25 mouse cellular contexts compared by ENCODE assay signal in genomic region chr9:76134042-76134441, GRCm38 (mm10).
"Had no signal": no experiment of that assay in that cellular context is flagged by ENCODE, and none has a peak within 500 bp of the region (broad histone marks: within the 10 kb centered on the region; RNA-seq: fewer than 3 reads in every experiment).

No protein-coding gene starts in this region.

- H3K9ac ChIP-seq: heart, embryonic 12.5 days; hindbrain, embryonic 12.5 days; hindbrain, embryonic 14.5 days; intestine, embryonic 15.5 days; kidney, embryonic 15.5 days; limb, embryonic 13.5 days; liver, embryonic 12.5 days; liver, embryonic 14.5 days had no signal

- H3K9me3 ChIP-seq: heart, embryonic 10.5 days; heart, embryonic 12.5 days; hindbrain, embryonic 10.5 days; hindbrain, embryonic 12.5 days; intestine, embryonic 15.5 days; kidney, embryonic 15.5 days; limb, embryonic 13.5 days; liver, embryonic 12.5 days had no signal

- H3K4me2 ChIP-seq: heart, embryonic 12.5 days; hindbrain, embryonic 12.5 days; hindbrain, embryonic 14.5 days; intestine, embryonic 15.5 days; kidney, embryonic 15.5 days; limb, embryonic 13.5 days; liver, embryonic 12.5 days had no signal

- H3K27me3 ChIP-seq: heart, embryonic 12.5 days; hindbrain, embryonic 12.5 days; intestine, embryonic 15.5 days; kidney, embryonic 15.5 days; limb, embryonic 13.5 days; liver, embryonic 12.5 days had no signal

- H3K4me1 ChIP-seq: heart, embryonic 10.5 days; hindbrain, embryonic 10.5 days; hindbrain, embryonic 12.5 days; intestine, embryonic 15.5 days; kidney, embryonic 15.5 days; liver, embryonic 12.5 days had no signal

- H3K4me3 ChIP-seq: gastrocnemius, adult 2 months; heart, embryonic 10.5 days; heart, embryonic 12.5 days; hindbrain, embryonic 10.5 days; hindbrain, embryonic 12.5 days; intestine, embryonic 15.5 days; kidney, embryonic 15.5 days; left cerebral cortex, adult 2 months; limb, embryonic 13.5 days; liver, embryonic 12.5 days had no signal

- ATAC-seq: hindbrain, embryonic 16.5 days; inflammation-experienced regulatory T-cells, adult 6 months; intestine, embryonic 15.5 days; intestine, postnatal 0 days; liver, embryonic 12.5 days had no signal

- DNase-seq: gastrocnemius, adult 2 months; gastrocnemius, postnatal 10 days; gastrocnemius, postnatal 25 days; heart, adult 18-20 months; heart, postnatal 10 days; heart, postnatal 4 days; kidney, adult 18-20 months; kidney, adult 9 months; kidney, postnatal 14 days; kidney, postnatal 36 days had no signal

- H3K36me3 ChIP-seq: heart, embryonic 10.5 days; heart, embryonic 12.5 days; hindbrain, embryonic 10.5 days; hindbrain, embryonic 12.5 days; intestine, embryonic 15.5 days; kidney, embryonic 15.5 days; limb, embryonic 13.5 days; liver, embryonic 12.5 days had no signal

- H3K27ac ChIP-seq: gastrocnemius, adult 2 months; heart, embryonic 10.5 days; hindbrain, embryonic 10.5 days; hindbrain, embryonic 12.5 days; hindbrain, embryonic 14.5 days; intestine, embryonic 15.5 days; kidney, embryonic 15.5 days; kidney, postnatal 0 days; left cerebral cortex, adult 2 months; limb, embryonic 13.5 days; liver, embryonic 12.5 days; liver, embryonic 14.5 days had no signal
